Mouse (Mus musculus): ENCODE results near the gene Itsn1. TPM values are rescaled to one million over a fixed set of nuclear protein-coding genes. Genes with fewer than 3 reads are reported as not detected.
A peak's percentile ranks its signal among the peaks of the same experiment; 100 is the strongest.

The Itsn1 gene
- polyA plus RNA-seq, 1 experiment = 43.7 TPM

DNA sequence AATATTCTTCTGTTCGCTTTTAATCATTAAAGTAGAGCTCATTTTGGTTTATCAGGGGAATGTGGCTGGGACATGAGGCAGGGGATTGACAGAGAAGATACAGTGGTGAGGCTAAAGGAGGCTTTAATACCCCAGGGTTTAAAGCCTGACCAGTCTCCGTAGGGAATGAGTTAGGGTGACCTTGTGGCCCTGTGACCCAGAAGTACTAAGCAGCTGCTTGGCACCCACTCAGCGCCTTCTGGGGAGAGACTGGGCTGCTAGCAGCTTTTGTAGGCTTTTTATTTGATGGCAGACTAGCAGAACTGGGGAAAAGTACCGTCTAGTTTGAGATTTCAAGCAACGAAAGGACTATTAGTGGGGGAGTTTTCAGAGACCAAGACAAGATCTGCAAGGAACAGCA lies 209.1 kb downstream of the Itsn1 start:
- Histone ChIP-seq H3K4me3 (replicated peaks; ENCODE audit: extremely low read depth, low read depth, low read length) (no peak overlapping the region), H3K4me1 (ENCODE audit: control insufficient read depth, insufficient read depth, low read length) (no peaks in the 10 kb centered on the region)
- TF ChIP-seq POLR2A (IDR thresholded peaks at IDR 0.05; ENCODE audit: borderline replicate concordance, extremely low read depth, low read depth, low read length) (no peak), CTCF (IDR thresholded peaks at IDR 0.05; ENCODE audit: insufficient read depth, low read length) (no peak)
- WGBS = 73% methylated on average over 5 of the region's 5 CpGs
- no peak for DNase-seq

DNA sequence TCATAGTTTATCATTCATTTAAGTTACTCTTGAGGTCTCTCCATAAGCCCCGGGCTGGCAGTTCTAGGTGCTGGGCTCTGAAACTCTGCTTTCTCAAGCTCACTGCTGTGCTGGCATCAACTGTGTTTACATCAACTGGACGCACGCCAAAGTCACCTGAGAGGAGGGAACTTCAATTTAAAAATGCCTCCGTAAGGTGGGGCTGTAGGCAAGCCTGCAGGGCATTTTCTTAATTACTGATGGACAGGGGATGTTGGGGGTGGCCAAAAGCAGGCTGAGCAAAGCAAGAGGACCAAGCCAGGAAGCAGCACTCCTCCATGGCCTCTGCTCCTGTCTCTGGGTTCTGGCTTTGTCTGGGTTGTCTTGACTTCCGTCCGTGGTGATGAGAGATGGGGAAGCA lies 211.6 kb downstream of the Itsn1 start:
- Histone ChIP-seq H3K4me1 (ENCODE audit: control insufficient read depth, insufficient read depth, low read length) (no peaks in the 10 kb centered on the region), H3K4me3 (replicated peaks; ENCODE audit: extremely low read depth, low read depth, low read length) (no peak overlapping the region)
- TF ChIP-seq CTCF (IDR thresholded peaks at IDR 0.05; ENCODE audit: insufficient read depth, low read length) = no peak
- no peak for TF ChIP-seq POLR2A (IDR thresholded peaks at IDR 0.05; ENCODE audit: borderline replicate concordance, extremely low read depth, low read depth, low read length)
- DNase-seq = peak; percentile 39
- 47% methylated on average over 6 of the region's 6 CpGs for WGBS

DNA sequence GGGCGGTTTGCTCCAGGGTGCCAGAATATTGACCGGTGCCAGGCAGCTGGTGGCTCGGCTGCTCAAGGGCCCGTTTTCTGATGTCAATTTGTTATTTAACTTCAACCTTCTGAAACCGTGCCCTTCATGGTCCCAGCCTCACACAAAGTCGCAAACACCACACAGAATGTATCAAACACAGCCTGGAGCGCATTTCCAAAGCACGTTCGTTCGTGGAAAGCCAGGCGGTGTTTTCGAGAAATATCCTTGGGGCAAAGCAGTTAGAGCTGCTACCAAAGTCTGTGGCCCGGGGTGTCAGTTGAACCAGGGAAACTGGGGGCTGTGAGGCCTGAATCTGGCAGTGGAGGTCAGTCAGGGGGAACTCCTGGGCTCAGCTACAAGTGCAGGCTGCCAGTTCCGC lies 213.1 kb downstream of the Itsn1 start:
- WGBS = 88% methylated on average over 14 of the region's 14 CpGs
- no peaks in the 10 kb centered on the region for H3K4me1 ChIP-seq (ENCODE audit: control insufficient read depth, insufficient read depth, low read length)
- no peak overlapping the region for H3K4me3 ChIP-seq (replicated peaks; ENCODE audit: extremely low read depth, low read depth, low read length)
- TF ChIP-seq POLR2A (IDR thresholded peaks at IDR 0.05; ENCODE audit: borderline replicate concordance, extremely low read depth, low read depth, low read length) (no peak), CTCF (IDR thresholded peaks at IDR 0.05; ENCODE audit: insufficient read depth, low read length) (no peak)
- no peak for DNase-seq

DNA sequence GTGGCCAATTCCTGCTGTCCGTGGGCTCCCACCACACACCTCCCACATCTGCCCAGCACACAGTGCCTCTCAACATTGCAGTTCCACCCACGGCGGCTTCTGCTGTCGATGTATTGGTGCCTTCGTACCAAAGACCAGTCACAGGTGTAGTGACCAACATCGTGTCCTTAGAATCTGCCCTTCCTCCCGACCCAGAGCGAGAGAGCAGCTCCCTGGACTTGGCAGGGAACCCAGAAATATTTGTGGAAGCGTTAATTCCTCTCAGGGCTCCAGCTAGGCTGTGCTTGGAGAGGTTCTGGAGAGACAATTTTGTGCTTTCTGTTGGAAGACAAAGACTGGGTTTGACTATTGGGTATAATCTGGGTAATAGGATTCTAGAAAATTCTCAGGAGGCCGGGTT lies 217.2 kb downstream of the Itsn1 start:
- TF ChIP-seq POLR2A (IDR thresholded peaks at IDR 0.05; ENCODE audit: borderline replicate concordance, extremely low read depth, low read depth, low read length) (no peak), CTCF (IDR thresholded peaks at IDR 0.05; ENCODE audit: insufficient read depth, low read length) (no peak)
- 77% methylated on average over 10 of the region's 10 CpGs for WGBS
- Histone ChIP-seq H3K4me3 (replicated peaks; ENCODE audit: extremely low read depth, low read depth, low read length) (no peak overlapping the region), H3K4me1 (ENCODE audit: control insufficient read depth, insufficient read depth, low read length) (no peaks in the 10 kb centered on the region)
- no peak for DNase-seq

DNA sequence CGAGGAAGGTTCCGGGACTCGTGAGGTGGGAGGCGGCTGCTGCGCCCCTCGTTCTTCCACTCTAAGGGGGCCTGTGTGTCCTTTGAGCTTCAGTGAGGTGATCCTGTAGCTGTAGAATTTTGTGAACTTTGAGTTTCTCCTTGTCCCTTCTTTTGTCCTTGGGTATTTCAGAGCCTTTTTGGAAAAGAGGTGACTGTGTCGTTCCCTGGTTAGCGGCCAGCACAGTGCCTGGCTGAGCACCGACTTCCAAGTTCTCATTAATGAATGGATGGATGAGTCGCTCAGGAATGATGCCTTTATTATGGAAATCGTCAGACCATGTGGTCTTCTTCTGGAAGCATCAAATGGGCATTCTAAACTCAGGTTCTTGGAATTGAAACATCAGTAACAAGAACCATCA lies 218.0 kb downstream of the Itsn1 start:
- TF ChIP-seq CTCF (IDR thresholded peaks at IDR 0.05; ENCODE audit: insufficient read depth, low read length) (no peak), POLR2A (IDR thresholded peaks at IDR 0.05; ENCODE audit: borderline replicate concordance, extremely low read depth, low read depth, low read length) (no peak)
- no peak for DNase-seq
- WGBS = 83% methylated on average over 11 of the region's 11 CpGs
- Histone ChIP-seq H3K4me3 (replicated peaks; ENCODE audit: extremely low read depth, low read depth, low read length) (no peak overlapping the region), H3K4me1 (ENCODE audit: control insufficient read depth, insufficient read depth, low read length) (no peaks in the 10 kb centered on the region)

DNA sequence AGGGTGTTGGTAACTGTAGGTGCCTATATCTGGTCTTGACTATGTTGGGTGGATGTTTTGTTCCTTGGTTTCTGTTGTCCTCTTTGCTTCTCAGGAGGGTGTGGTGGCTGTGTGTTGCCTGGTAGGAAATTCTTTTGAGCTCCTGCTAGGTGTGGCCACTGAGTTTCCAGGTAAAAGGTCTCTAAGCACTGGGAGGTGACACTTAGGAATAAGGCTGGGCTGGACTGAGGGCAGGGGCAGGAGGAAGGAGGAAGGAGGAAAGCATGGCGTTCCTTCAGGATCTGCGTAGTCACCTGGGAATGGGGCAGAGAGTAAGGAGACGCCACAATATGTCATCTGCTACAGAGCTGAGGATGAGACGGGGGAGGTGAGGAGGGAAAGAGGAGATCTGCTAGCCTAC lies 224.9 kb downstream of the Itsn1 start:
- TF ChIP-seq POLR2A (IDR thresholded peaks at IDR 0.05; ENCODE audit: borderline replicate concordance, extremely low read depth, low read depth, low read length) (no peak), CTCF (IDR thresholded peaks at IDR 0.05; ENCODE audit: insufficient read depth, low read length) (no peak)
- DNase-seq = no peak
- Histone ChIP-seq H3K4me3 (replicated peaks; ENCODE audit: extremely low read depth, low read depth, low read length) (no peak overlapping the region), H3K4me1 (ENCODE audit: control insufficient read depth, insufficient read depth, low read length) (no peaks in the 10 kb centered on the region)
- 79% methylated on average over 4 of the region's 4 CpGs for WGBS

DNA sequence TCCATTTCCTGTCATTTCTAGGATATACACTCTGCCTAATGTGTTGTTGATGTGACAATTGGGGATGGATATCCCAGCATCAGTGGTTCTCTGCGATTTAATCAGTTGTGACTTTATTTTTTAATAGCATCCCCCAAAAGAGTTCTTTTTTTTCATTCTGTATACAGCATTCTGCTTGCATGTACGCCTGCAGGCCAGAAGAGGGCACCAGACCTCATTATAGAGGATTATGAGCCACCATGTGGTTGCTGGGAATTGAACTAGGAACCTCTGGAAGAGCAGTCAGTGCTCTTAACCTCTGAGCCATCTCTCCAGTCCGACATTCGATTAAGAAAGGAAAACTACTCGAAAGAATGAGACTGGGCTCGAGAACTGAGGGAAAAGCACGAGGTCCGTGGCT lies 225.7 kb downstream of the Itsn1 start:
- Histone ChIP-seq H3K4me1 (ENCODE audit: control insufficient read depth, insufficient read depth, low read length) (no peaks in the 10 kb centered on the region), H3K4me3 (replicated peaks; ENCODE audit: extremely low read depth, low read depth, low read length) (no peak overlapping the region)
- 85% methylated on average over 8 of the region's 8 CpGs for WGBS
- 0 out of 2 replicates have a peak, but pooled peaks have one; percentile 7 for TF ChIP-seq CTCF (IDR thresholded peaks at IDR 0.05; ENCODE audit: insufficient read depth, low read length)
- no peak for TF ChIP-seq POLR2A (IDR thresholded peaks at IDR 0.05; ENCODE audit: borderline replicate concordance, extremely low read depth, low read depth, low read length)
- no peak for DNase-seq

DNA sequence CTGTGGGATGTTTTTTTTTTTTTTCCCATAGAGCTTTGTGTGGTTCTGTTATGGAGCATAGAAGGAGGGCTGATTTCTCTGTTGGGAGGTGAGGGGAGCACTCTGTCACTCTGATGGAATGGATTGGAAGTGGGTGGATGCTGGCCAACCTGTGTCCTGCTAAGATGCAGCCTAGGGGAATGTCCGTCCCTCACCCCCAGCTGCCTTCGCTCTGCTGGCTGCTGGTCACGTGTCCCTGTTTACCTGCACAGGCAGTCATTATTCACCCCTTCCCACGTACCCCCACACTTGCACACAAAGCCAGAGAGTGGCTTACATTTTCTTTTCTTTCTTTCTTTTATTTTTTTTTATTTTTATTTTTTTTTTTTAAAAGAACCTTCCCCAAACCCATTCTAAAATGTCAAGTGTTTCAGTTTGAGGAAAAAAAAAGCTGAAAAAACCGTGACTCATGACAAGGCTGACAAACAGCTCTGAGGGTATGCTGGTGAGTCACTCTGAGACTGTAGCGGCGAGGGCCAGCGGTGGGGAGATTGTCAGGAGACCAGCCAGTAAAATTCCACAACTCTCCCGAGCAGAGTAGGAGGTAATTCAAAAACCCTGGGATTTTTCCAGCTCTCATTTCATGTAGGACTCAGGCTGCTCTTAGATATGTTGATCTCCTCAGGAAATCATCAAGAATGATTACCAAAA lies 233.3 kb downstream of the Itsn1 start:
- no peak for TF ChIP-seq CTCF (IDR thresholded peaks at IDR 0.05; ENCODE audit: insufficient read depth, low read length)
- no peak for TF ChIP-seq POLR2A (IDR thresholded peaks at IDR 0.05; ENCODE audit: borderline replicate concordance, extremely low read depth, low read depth, low read length)
- H3K4me1 ChIP-seq (ENCODE audit: control insufficient read depth, insufficient read depth, low read length) = peaks cover 2% of the 10 kb centered on the region; the same call in 1 of the 2 replicates
- DNase-seq = no peak
- 26% methylated on average over 9 of the region's 9 CpGs for WGBS
- no peak overlapping the region for H3K4me3 ChIP-seq (replicated peaks; ENCODE audit: extremely low read depth, low read depth, low read length)

DNA sequence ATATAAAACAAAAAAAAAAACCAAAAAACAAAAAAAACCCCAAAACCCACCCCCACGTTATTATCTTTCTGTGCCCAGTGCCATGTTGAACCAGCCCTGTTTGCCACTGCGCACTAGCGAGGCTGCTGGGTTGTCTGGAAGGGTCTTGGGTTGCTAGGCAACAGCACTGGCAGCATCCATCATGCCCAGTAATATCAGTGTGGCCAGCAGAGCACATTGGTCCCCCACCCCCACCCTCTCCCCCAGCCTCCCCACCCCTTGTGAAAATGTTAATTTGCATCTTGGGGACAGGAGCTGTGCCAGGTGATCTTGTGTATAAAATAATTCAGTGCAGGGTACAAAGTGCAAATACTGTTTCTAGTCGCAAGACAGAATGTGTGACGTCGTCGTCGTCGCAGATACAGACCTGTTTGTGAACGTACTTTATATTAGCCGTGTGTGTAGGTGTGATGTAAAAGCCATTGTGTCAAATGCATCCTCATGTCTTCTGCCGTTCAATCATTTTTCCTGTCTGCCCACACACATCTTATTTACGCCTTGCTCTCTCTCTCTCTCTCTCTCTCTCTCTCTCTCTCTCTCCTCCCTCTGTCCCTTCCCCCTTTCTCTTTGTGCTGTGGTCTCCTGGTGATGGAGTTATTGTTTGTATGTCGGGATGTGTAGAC lies 233.9 kb downstream of the Itsn1 start:
- Histone ChIP-seq H3K4me1 (ENCODE audit: control insufficient read depth, insufficient read depth, low read length) (peaks cover 2% of the 10 kb centered on the region; the same call in 1 of the 2 replicates), H3K4me3 (replicated peaks; ENCODE audit: extremely low read depth, low read depth, low read length) (no peak overlapping the region)
- TF ChIP-seq CTCF (IDR thresholded peaks at IDR 0.05; ENCODE audit: insufficient read depth, low read length) (no peak), POLR2A (IDR thresholded peaks at IDR 0.05; ENCODE audit: borderline replicate concordance, extremely low read depth, low read depth, low read length) (no peak)
- WGBS = 52% methylated on average over 14 of the region's 14 CpGs
- DNase-seq = no peak

DNA sequence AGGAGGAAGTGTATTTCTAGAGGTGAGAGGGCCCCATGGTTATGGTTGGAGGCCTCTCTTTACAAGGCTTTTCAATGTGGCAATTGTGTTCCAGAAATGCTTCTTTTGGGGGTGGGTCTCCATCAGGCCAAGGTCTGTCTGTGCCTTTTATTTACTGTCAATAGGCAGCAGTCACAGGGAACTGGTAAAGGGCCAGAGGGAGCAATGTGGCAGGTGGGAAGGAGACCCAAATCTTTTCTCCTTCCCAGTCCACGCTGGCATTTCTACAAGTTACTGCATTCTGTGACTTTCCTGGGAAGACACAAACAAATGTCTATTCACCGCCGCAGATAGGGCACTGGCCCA lies 234.4 kb downstream of the Itsn1 start:
- DNase-seq = no peak
- TF ChIP-seq CTCF (IDR thresholded peaks at IDR 0.05; ENCODE audit: insufficient read depth, low read length) (no peak), POLR2A (IDR thresholded peaks at IDR 0.05; ENCODE audit: borderline replicate concordance, extremely low read depth, low read depth, low read length) (no peak)
- 89% methylated on average over 3 of the region's 3 CpGs for WGBS
- Histone ChIP-seq H3K4me3 (replicated peaks; ENCODE audit: extremely low read depth, low read depth, low read length) (no peak overlapping the region), H3K4me1 (ENCODE audit: control insufficient read depth, insufficient read depth, low read length) (peaks cover 2% of the 10 kb centered on the region; the same call in 1 of the 2 replicates)
